Mouse (Mus musculus): Measurements from ENCODE around the gene C87436. TPM values are rescaled to one million over a fixed set of nuclear protein-coding genes. Genes with fewer than 3 reads are reported as not detected.

The C87436 gene
- polyA plus RNA-seq, 1 experiment = 16.6 TPM

- no peak for TF ChIP-seq POLR2A (IDR thresholded peaks at IDR 0.05; ENCODE audit: borderline replicate concordance, low read depth, low read length)
- H3K27ac ChIP-seq (ENCODE audit: insufficient read depth, low read depth, low read length) = no peak overlapping the region
- no peak overlapping the region for H3K4me3 ChIP-seq (ENCODE audit: insufficient read depth, low read length)
- H3K4me1 ChIP-seq (ENCODE audit: control insufficient read depth, insufficient read depth, low read length) = peaks cover 31% of the 10 kb centered on the region
Measured at GRCm38 (mm10) chr6:86398986-86399385, 39.2 kb upstream of the C87436 start.

GRCm38 (mm10) chr6:86399995-86400394 is 38.2 kb upstream of the C87436 start:
- Histone ChIP-seq H3K4me1 (ENCODE audit: control insufficient read depth, insufficient read depth, low read length) (peaks cover 27% of the 10 kb centered on the region), H3K27ac (ENCODE audit: insufficient read depth, low read depth, low read length) (0 out of 2 replicates have a peak overlapping the region, but pooled peaks have one; percentile 34), H3K4me3 (ENCODE audit: insufficient read depth, low read length) (no peak overlapping the region)
- TF ChIP-seq POLR2A (IDR thresholded peaks at IDR 0.05; ENCODE audit: borderline replicate concordance, low read depth, low read length) (no peak), CTCF (IDR thresholded peaks at IDR 0.05; ENCODE audit: low read depth, low read length) (no peak)

- peaks cover 26% of the 10 kb centered on the region for H3K4me1 ChIP-seq (ENCODE audit: control insufficient read depth, insufficient read depth, low read length)
- peak overlapping the region; percentile 53 for H3K4me3 ChIP-seq (ENCODE audit: insufficient read depth, low read length)
- TF ChIP-seq CTCF (IDR thresholded peaks at IDR 0.05; ENCODE audit: low read depth, low read length) (peak; percentile 68), POLR2A (IDR thresholded peaks at IDR 0.05; ENCODE audit: borderline replicate concordance, low read depth, low read length) (no peak)
- H3K27ac ChIP-seq (ENCODE audit: insufficient read depth, low read depth, low read length) = peak overlapping the region; percentile 60
Measured at GRCm38 (mm10) chr6:86400972-86401371, 37.2 kb upstream of the C87436 start.

- no peak overlapping the region for H3K4me3 ChIP-seq (ENCODE audit: insufficient read depth, low read length)
- H3K4me1 ChIP-seq (ENCODE audit: control insufficient read depth, insufficient read depth, low read length) = peaks cover 26% of the 10 kb centered on the region
- H3K27ac ChIP-seq (ENCODE audit: insufficient read depth, low read depth, low read length) = no peak overlapping the region
- TF ChIP-seq POLR2A (IDR thresholded peaks at IDR 0.05; ENCODE audit: borderline replicate concordance, low read depth, low read length) (no peak), CTCF (IDR thresholded peaks at IDR 0.05; ENCODE audit: low read depth, low read length) (no peak)
Measured at GRCm38 (mm10) chr6:86402681-86403607, 35.2 kb upstream of the C87436 start.

GRCm38 (mm10) chr6:86403728-86404099 is 34.5 kb upstream of the C87436 start:
- Histone ChIP-seq H3K27ac (ENCODE audit: insufficient read depth, low read depth, low read length) (0 out of 2 replicates have a peak overlapping the region, but pooled peaks have one; percentile 12), H3K4me3 (ENCODE audit: insufficient read depth, low read length) (peak overlapping the region; percentile 27; the same call in 1 of the 2 replicates), H3K4me1 (ENCODE audit: control insufficient read depth, insufficient read depth, low read length) (peaks cover 20% of the 10 kb centered on the region)
- TF ChIP-seq CTCF (IDR thresholded peaks at IDR 0.05; ENCODE audit: low read depth, low read length) (no peak), POLR2A (IDR thresholded peaks at IDR 0.05; ENCODE audit: borderline replicate concordance, low read depth, low read length) (no peak)

- H3K27ac ChIP-seq (ENCODE audit: insufficient read depth, low read depth, low read length) = peak within 1 kb of the TSS; percentile 98
- peak within 1 kb of the TSS; percentile 99 for H3K4me3 ChIP-seq (ENCODE audit: insufficient read depth, low read length)
- TF ChIP-seq POLR2A (IDR thresholded peaks at IDR 0.05; ENCODE audit: borderline replicate concordance, low read depth, low read length) (no peak; the same call in 1 of the 2 replicates), CTCF (IDR thresholded peaks at IDR 0.05; ENCODE audit: low read depth, low read length) (no peak)
- peaks cover 20% of the 10 kb centered on the region for H3K4me1 ChIP-seq (ENCODE audit: control insufficient read depth, insufficient read depth, low read length)
Measured at GRCm38 (mm10) chr6:86404100-86404861, 33.9 kb upstream of the C87436 start, which contains the start of gene Tia1. Tia1 (plus strand) TSS chr6:86404219.

GRCm38 (mm10) chr6:86404996-86405395 is 33.2 kb upstream of the C87436 start:
- H3K4me3 ChIP-seq (ENCODE audit: insufficient read depth, low read length) = peak overlapping the region; percentile 99
- TF ChIP-seq CTCF (IDR thresholded peaks at IDR 0.05; ENCODE audit: low read depth, low read length) = no peak
- no peak for TF ChIP-seq POLR2A (IDR thresholded peaks at IDR 0.05; ENCODE audit: borderline replicate concordance, low read depth, low read length)
- H3K27ac ChIP-seq (ENCODE audit: insufficient read depth, low read depth, low read length) = peak overlapping the region; percentile 98
- peaks cover 15% of the 10 kb centered on the region for H3K4me1 ChIP-seq (ENCODE audit: control insufficient read depth, insufficient read depth, low read length)

- Histone ChIP-seq H3K27ac (ENCODE audit: insufficient read depth, low read depth, low read length) (no peak overlapping the region), H3K4me1 (ENCODE audit: control insufficient read depth, insufficient read depth, low read length) (peaks cover 9% of the 10 kb centered on the region), H3K4me3 (ENCODE audit: insufficient read depth, low read length) (no peak overlapping the region)
- TF ChIP-seq POLR2A (IDR thresholded peaks at IDR 0.05; ENCODE audit: borderline replicate concordance, low read depth, low read length) = no peak
- no peak for TF ChIP-seq CTCF (IDR thresholded peaks at IDR 0.05; ENCODE audit: low read depth, low read length)
Measured at GRCm38 (mm10) chr6:86406306-86406705, 31.9 kb upstream of the C87436 start.

GRCm38 (mm10) chr6:86418711-86419110 is 19.5 kb upstream of the C87436 start:
- TF ChIP-seq POLR2A (IDR thresholded peaks at IDR 0.05; ENCODE audit: borderline replicate concordance, low read depth, low read length) = no peak
- no peak for TF ChIP-seq CTCF (IDR thresholded peaks at IDR 0.05; ENCODE audit: low read depth, low read length)
- Histone ChIP-seq H3K27ac (ENCODE audit: insufficient read depth, low read depth, low read length) (no peak overlapping the region), H3K4me3 (ENCODE audit: insufficient read depth, low read length) (no peak overlapping the region), H3K4me1 (ENCODE audit: control insufficient read depth, insufficient read depth, low read length) (0 out of 2 replicates have a peak, but pooled peaks cover 2% of the 10 kb centered on the region)
